Mouse (Mus musculus): ENCODE data around the gene Cacna2d1.

DNA sequence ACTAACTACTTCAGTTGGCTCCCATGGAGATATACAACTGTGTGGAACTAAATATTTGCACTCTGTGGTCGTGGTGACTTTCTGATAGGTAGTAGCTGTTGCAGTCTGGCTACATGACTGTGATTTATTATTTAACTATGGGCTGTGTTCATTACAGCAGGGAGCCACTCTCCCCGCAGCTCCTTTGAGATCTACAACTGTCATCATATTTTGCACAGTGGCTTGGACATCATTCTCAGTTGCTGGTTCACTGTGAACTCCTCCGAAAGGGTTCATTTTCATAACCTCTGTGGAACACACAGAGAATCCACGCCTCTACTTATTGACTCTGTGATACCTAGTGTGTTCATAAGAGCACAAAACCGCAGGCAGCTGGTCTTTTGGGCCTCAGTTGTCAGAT is 128.3 kb downstream of the Cacna2d1 start:
- TF ChIP-seq ETS1 (IDR thresholded peaks at IDR 0.05; ENCODE audit: low read depth, low read length), result no peak
- TF ChIP-seq CHD2 (IDR thresholded peaks at IDR 0.05; ENCODE audit: low read length), result no peak
- no peak for TF ChIP-seq CTCF (IDR thresholded peaks at IDR 0.05 in 2 of 3, conservative IDR thresholded peaks at IDR 0.05 in 1 of 3; ENCODE audit: control insufficient read depth in 1 of 3, insufficient read depth in 1 of 3, low read depth in 2 of 3, low read length in 3 of 3, poor library complexity in 1 of 3, severe bottlenecking in 1 of 3)
- no peak for TF ChIP-seq POLR2A (IDR thresholded peaks at IDR 0.05; ENCODE audit: control insufficient read depth in 1 of 2, insufficient read depth in 1 of 2, low read depth in 1 of 2, low read length in 2 of 2, poor library complexity in 1 of 2)
